Mouse (Mus musculus) kidney, postnatal 4 days (tissue): ENCODE results near the gene Slc25a30.
"Not testable (repeated sequence)": the region's sequence is repeated elsewhere in the genome, so short reads cannot be mapped to it uniquely, and the experiment has no call there.

Experiments
- DNase-seq, 2 experiments: peaks; one replicate each; pipeline ENCODE4 v3.0.0; 2021; ENCODE audit warnings: mixed read lengths in 2 of 2

Gene Slc25a30

GRCm38 (mm10) chr14:75786868-75787793 lies at the start of gene Slc25a30:
TSS of gene Slc25a30 (minus strand) at chr14:75787037.
- DNase-seq, result peak; percentile 98 to 99

GRCm38 (mm10) chr14:75836579-75836978 lies 49.7 kb upstream of the Slc25a30 start:
- DNase-seq, result no peak

- DNase-seq, result peak; percentile 75 to 85
These were observed 48.0 kb upstream of the Slc25a30 start for GRCm38 (mm10) chr14:75834739-75835381.

- peak; percentile 65 to 82 for DNase-seq
These were observed 47.5 kb upstream of the Slc25a30 start for GRCm38 (mm10) chr14:75834251-75834738.

- peak; percentile 46 to 62 for DNase-seq
These were observed 46.9 kb upstream of the Slc25a30 start for GRCm38 (mm10) chr14:75833546-75834250.

- DNase-seq, result peak; percentile 37 to 59
These were observed 46.1 kb upstream of the Slc25a30 start for GRCm38 (mm10) chr14:75832982-75833381.

GRCm38 (mm10) chr14:75832031-75832430 lies 45.2 kb upstream of the Slc25a30 start:
- no peak for DNase-seq

- DNase-seq, result not testable (repeated sequence)
These were observed 43.0 kb upstream of the Slc25a30 start for GRCm38 (mm10) chr14:75829817-75830216.

- DNase-seq, result peak; percentile 93 to 94
These were observed 42.3 kb upstream of the Slc25a30 start for GRCm38 (mm10) chr14:75828866-75829806.

GRCm38 (mm10) chr14:75828221-75828620 lies 41.4 kb upstream of the Slc25a30 start:
- DNase-seq, result no peak

GRCm38 (mm10) chr14:75826851-75827410 lies 40.1 kb upstream of the Slc25a30 start:
- DNase-seq, result no peak

GRCm38 (mm10) chr14:75820007-75820406 lies 33.2 kb upstream of the Slc25a30 start:
- DNase-seq, result no peak

GRCm38 (mm10) chr14:75819341-75819740 lies 32.5 kb upstream of the Slc25a30 start:
- DNase-seq, result no peak

GRCm38 (mm10) chr14:75818528-75818927 lies 31.7 kb upstream of the Slc25a30 start:
- no peak for DNase-seq

- no peak for DNase-seq
These were observed 23.1 kb upstream of the Slc25a30 start for GRCm38 (mm10) chr14:75809931-75810330.

- DNase-seq, result peak; percentile 43 to 63
These were observed 21.0 kb upstream of the Slc25a30 start for GRCm38 (mm10) chr14:75807800-75808199.

GRCm38 (mm10) chr14:75797769-75798386 lies 11.0 kb upstream of the Slc25a30 start:
- DNase-seq, result peak in 1 of 2 experiments; percentile 60

GRCm38 (mm10) chr14:75795918-75796317 lies 9.1 kb upstream of the Slc25a30 start:
- no peak for DNase-seq

- no peak for DNase-seq
These were observed 7.9 kb upstream of the Slc25a30 start for GRCm38 (mm10) chr14:75794726-75795125.

GRCm38 (mm10) chr14:75794324-75794723 lies 7.5 kb upstream of the Slc25a30 start:
- DNase-seq, result no peak

GRCm38 (mm10) chr14:75793110-75793509 lies 6.3 kb upstream of the Slc25a30 start:
- no peak for DNase-seq
